Mouse (Mus musculus): Measurements from ENCODE around the gene Gng10. TPM values are rescaled to one million over a fixed set of nuclear protein-coding genes. Genes with fewer than 3 reads are reported as not detected.

Gene Gng10
- polyA plus RNA-seq, 1 experiment from 2014 or later = 113 TPM

GRCm38 (mm10) chr4:59009186-59009585 lies 25.7 kb upstream of the Gng10 start:
- 92% methylated on average over 7 of the region's 7 CpGs for WGBS
- H3K9me3 ChIP-seq (ENCODE audit: control insufficient read depth, low read length) = no peaks in the 10 kb centered on the region

GRCm38 (mm10) chr4:59009696-59010095 lies 25.2 kb upstream of the Gng10 start:
- WGBS = 85% methylated on average over 4 of the region's 4 CpGs

More at GRCm38 (mm10) chr4:59009186-59009585, 25.7 kb upstream of the Gng10 start:
- no peak overlapping the region for H3K4me3 ChIP-seq (ENCODE audit: low read length)
- no peak overlapping the region for H3K4me2 ChIP-seq (replicated peaks; ENCODE audit: low read depth, low read length)
- no peaks in the 10 kb centered on the region for H3K27me3 ChIP-seq (ENCODE audit: control insufficient read depth, insufficient read depth, low read length)
- no peak for ATAC-seq (ENCODE audit: low FRiP score, low TSS enrichment)
- H3K4me1 ChIP-seq (ENCODE audit: control insufficient read depth, insufficient read depth, low read length) = peaks cover 8% of the 10 kb centered on the region; the same call in 1 of the 2 replicates
- no peaks in the 10 kb centered on the region for H3K36me3 ChIP-seq (ENCODE audit: control insufficient read depth, insufficient read depth, low read length)
- H3K27ac ChIP-seq (ENCODE audit: low read depth, low read length) = no peak overlapping the region
- no peak overlapping the region for H3K9ac ChIP-seq (ENCODE audit: low read depth, low read length)

GRCm38 (mm10) chr4:59011446-59011845 lies 23.4 kb upstream of the Gng10 start:
- Histone ChIP-seq H3K27me3 (ENCODE audit: control insufficient read depth, insufficient read depth, low read length) (no peaks in the 10 kb centered on the region), H3K36me3 (ENCODE audit: control insufficient read depth, insufficient read depth, low read length) (no peaks in the 10 kb centered on the region; the same call in 1 of the 2 replicates), H3K9me3 (ENCODE audit: control insufficient read depth, low read length) (no peaks in the 10 kb centered on the region), H3K27ac (ENCODE audit: low read depth, low read length) (no peak overlapping the region), H3K4me2 (replicated peaks; ENCODE audit: low read depth, low read length) (no peak overlapping the region), H3K4me1 (ENCODE audit: control insufficient read depth, insufficient read depth, low read length) (0 out of 2 replicates have a peak, but pooled peaks cover 2% of the 10 kb centered on the region), H3K9ac (ENCODE audit: low read depth, low read length) (no peak overlapping the region), H3K4me3 (ENCODE audit: low read length) (no peak overlapping the region)
- no peak for ATAC-seq (ENCODE audit: low FRiP score, low TSS enrichment)
- WGBS = 74% methylated on average over 3 of the region's 3 CpGs

More at GRCm38 (mm10) chr4:59009696-59010095, 25.2 kb upstream of the Gng10 start:
- H3K9me3 ChIP-seq (ENCODE audit: control insufficient read depth, low read length) = no peaks in the 10 kb centered on the region
- ATAC-seq (ENCODE audit: low FRiP score, low TSS enrichment) = no peak
- peaks cover 3% of the 10 kb centered on the region; the same call in 1 of the 2 replicates for H3K4me1 ChIP-seq (ENCODE audit: control insufficient read depth, insufficient read depth, low read length)
- no peak overlapping the region for H3K4me2 ChIP-seq (replicated peaks; ENCODE audit: low read depth, low read length)
- no peak overlapping the region for H3K4me3 ChIP-seq (ENCODE audit: low read length)
- no peak overlapping the region for H3K27ac ChIP-seq (ENCODE audit: low read depth, low read length)
- H3K27me3 ChIP-seq (ENCODE audit: control insufficient read depth, insufficient read depth, low read length) = no peaks in the 10 kb centered on the region
- H3K36me3 ChIP-seq (ENCODE audit: control insufficient read depth, insufficient read depth, low read length) = no peaks in the 10 kb centered on the region
- H3K9ac ChIP-seq (ENCODE audit: low read depth, low read length) = no peak overlapping the region

- Histone ChIP-seq H3K4me1 (ENCODE audit: control insufficient read depth, insufficient read depth, low read length) (0 out of 2 replicates have a peak, but pooled peaks cover 2% of the 10 kb centered on the region), H3K36me3 (ENCODE audit: control insufficient read depth, insufficient read depth, low read length) (peaks cover 14% of the 10 kb centered on the region; the same call in 1 of the 2 replicates), H3K9me3 (ENCODE audit: control insufficient read depth, low read length) (no peaks in the 10 kb centered on the region), H3K27me3 (ENCODE audit: control insufficient read depth, insufficient read depth, low read length) (no peaks in the 10 kb centered on the region), H3K4me2 (replicated peaks; ENCODE audit: low read depth, low read length) (no peak overlapping the region), H3K9ac (ENCODE audit: low read depth, low read length) (no peak overlapping the region), H3K4me3 (ENCODE audit: low read length) (no peak overlapping the region), H3K27ac (ENCODE audit: low read depth, low read length) (no peak overlapping the region)
- WGBS = 78% methylated on average over 3 of the region's 3 CpGs
- no peak for ATAC-seq (ENCODE audit: low FRiP score, low TSS enrichment)
These were observed 19.7 kb upstream of the Gng10 start for GRCm38 (mm10) chr4:59015181-59015580.

GRCm38 (mm10) chr4:59016922-59017321 lies 18.0 kb upstream of the Gng10 start:
- 97% methylated on average over 2 of the region's 2 CpGs for WGBS
- H3K36me3 ChIP-seq (ENCODE audit: control insufficient read depth, insufficient read depth, low read length) = peaks cover 17% of the 10 kb centered on the region; the same call in 1 of the 2 replicates

GRCm38 (mm10) chr4:59034325-59034917 lies 467 bp upstream of the Gng10 start:
- 0 out of 2 replicates have a peak, but pooled peaks cover under 1% of the 10 kb centered on the region for H3K36me3 ChIP-seq (ENCODE audit: control insufficient read depth, insufficient read depth, low read length)
- H3K27ac ChIP-seq (ENCODE audit: low read depth, low read length) = no peak overlapping the region
- H3K9me3 ChIP-seq (ENCODE audit: control insufficient read depth, low read length) = no peaks in the 10 kb centered on the region
- WGBS = 78% methylated on average over 10 of the region's 10 CpGs
- H3K27me3 ChIP-seq (ENCODE audit: control insufficient read depth, insufficient read depth, low read length) = no peaks in the 10 kb centered on the region; the same call in 1 of the 2 replicates
- ATAC-seq (ENCODE audit: low FRiP score, low TSS enrichment) = no peak
- peak overlapping the region; percentile 83 for H3K4me3 ChIP-seq (ENCODE audit: low read length)
- peak overlapping the region; percentile 73 for H3K4me2 ChIP-seq (replicated peaks; ENCODE audit: low read depth, low read length)
- H3K4me1 ChIP-seq (ENCODE audit: control insufficient read depth, insufficient read depth, low read length) = peaks cover 5% of the 10 kb centered on the region
- H3K9ac ChIP-seq (ENCODE audit: low read depth, low read length) = peak overlapping the region; percentile 89; the same call in 1 of the 2 replicates

More at GRCm38 (mm10) chr4:59016922-59017321, 18.0 kb upstream of the Gng10 start:
- H3K4me2 ChIP-seq (replicated peaks; ENCODE audit: low read depth, low read length) = no peak overlapping the region
- no peak overlapping the region for H3K27ac ChIP-seq (ENCODE audit: low read depth, low read length)
- H3K27me3 ChIP-seq (ENCODE audit: control insufficient read depth, insufficient read depth, low read length) = no peaks in the 10 kb centered on the region
- H3K9ac ChIP-seq (ENCODE audit: low read depth, low read length) = no peak overlapping the region
- no peak for ATAC-seq (ENCODE audit: low FRiP score, low TSS enrichment)
- no peaks in the 10 kb centered on the region for H3K4me1 ChIP-seq (ENCODE audit: control insufficient read depth, insufficient read depth, low read length)
- H3K9me3 ChIP-seq (ENCODE audit: control insufficient read depth, low read length) = no peaks in the 10 kb centered on the region
- no peak overlapping the region for H3K4me3 ChIP-seq (ENCODE audit: low read length)

GRCm38 (mm10) chr4:59035786-59036350 lies 980 bp downstream of the Gng10 start:
- no peaks in the 10 kb centered on the region; the same call in 1 of the 2 replicates for H3K27me3 ChIP-seq (ENCODE audit: control insufficient read depth, insufficient read depth, low read length)
- peaks cover 4% of the 10 kb centered on the region; the same call in 1 of the 2 replicates for H3K36me3 ChIP-seq (ENCODE audit: control insufficient read depth, insufficient read depth, low read length)
- 59% methylated on average over 18 of the region's 18 CpGs for WGBS
- H3K9me3 ChIP-seq (ENCODE audit: control insufficient read depth, low read length) = no peaks in the 10 kb centered on the region
- peaks cover 5% of the 10 kb centered on the region for H3K4me1 ChIP-seq (ENCODE audit: control insufficient read depth, insufficient read depth, low read length)
- H3K27ac ChIP-seq (ENCODE audit: low read depth, low read length) = no peak overlapping the region
- ATAC-seq (ENCODE audit: low FRiP score, low TSS enrichment) = peak; percentile 29; the same call in 1 of the 2 replicates
- peak overlapping the region; percentile 89 for H3K9ac ChIP-seq (ENCODE audit: low read depth, low read length)
- H3K4me3 ChIP-seq (ENCODE audit: low read length) = peak overlapping the region; percentile 83
- peak overlapping the region; percentile 73 for H3K4me2 ChIP-seq (replicated peaks; ENCODE audit: low read depth, low read length)

GRCm38 (mm10) chr4:59036490-59037127 lies 1.7 kb downstream of the Gng10 start:
- Histone ChIP-seq H3K36me3 (ENCODE audit: control insufficient read depth, insufficient read depth, low read length) (peaks cover 4% of the 10 kb centered on the region; the same call in 1 of the 2 replicates), H3K27me3 (ENCODE audit: control insufficient read depth, insufficient read depth, low read length) (no peaks in the 10 kb centered on the region; the same call in 1 of the 2 replicates), H3K9me3 (ENCODE audit: control insufficient read depth, low read length) (no peaks in the 10 kb centered on the region), H3K4me1 (ENCODE audit: control insufficient read depth, insufficient read depth, low read length) (peaks cover 5% of the 10 kb centered on the region), H3K4me3 (ENCODE audit: low read length) (no peak overlapping the region), H3K9ac (ENCODE audit: low read depth, low read length) (no peak overlapping the region), H3K4me2 (replicated peaks; ENCODE audit: low read depth, low read length) (0 out of 2 replicates have a peak overlapping the region, but pooled peaks have one; percentile 2), H3K27ac (ENCODE audit: low read depth, low read length) (no peak overlapping the region)
- ATAC-seq (ENCODE audit: low FRiP score, low TSS enrichment) = 0 out of 2 replicates have a peak, but pooled peaks have one; percentile 24
- 52% methylated on average over 13 of the region's 13 CpGs for WGBS

Measured in kidney, embryonic 14.5 days (tissue).